Mouse (Mus musculus): ENCODE measurements at regions not wholly inside any gene's neighbourhood (a gene's known extent, or its start where the extent isn't known, plus 50 kb on each side); places are given as distances from the start of the nearest gene placed in this dataset.

GRCm38 (mm10) chr13:25333803-25334202, 63.5 kb upstream of the Nrsn1 start:
- DNase-seq (ENCODE audit: low read depth, low spot score) = no peak

All from CD4-positive, CD25-positive, alpha-beta regulatory T cell, adult 2 months (primary cell).